Mouse (Mus musculus) liver, embryonic 16.5 days (tissue): ENCODE results near the gene Gm4791. TPM values are rescaled to one million over a fixed set of nuclear protein-coding genes. Genes with fewer than 3 reads are reported as not detected.

Experiments
- ATAC-seq: fragments of 200-750 bp; cut with Nextera tagmentation; 2 replicates; pipeline ENCODE4 v1.8.0; 2017; ENCODE audit warnings: low read depth, mild to moderate bottlenecking, moderate number of reproducible peaks, moderate library complexity
- H3K27ac ChIP-seq: fragments of 300-500 bp; sonication (generic); 2 replicates; pipeline ENCODE4 v1.5.1; 2014; ENCODE audit warnings: mild to moderate bottlenecking, low read length
- H3K27me3 ChIP-seq: fragments of 300-500 bp; sonication (generic); 2 replicates; pipeline ENCODE4 v1.6.1; 2014; ENCODE audit warnings: low read depth, low read length, mixed read lengths; ENCODE audit not compliant: control insufficient read depth, insufficient read depth
- H3K36me3 ChIP-seq: fragments of 300-500 bp; sonication (generic); 2 replicates; pipeline ENCODE4 v1.6.1; 2014; ENCODE audit warnings: mild to moderate bottlenecking; ENCODE audit not compliant: control insufficient read depth, insufficient read depth
- H3K4me1 ChIP-seq: fragments of 300-500 bp; sonication (generic); 2 replicates; pipeline ENCODE4 v1.6.1; 2014; ENCODE audit warnings: low read depth, low read length, mixed read lengths; ENCODE audit not compliant: control insufficient read depth
- H3K4me2 ChIP-seq: fragments of 300-500 bp; sonication (generic); 2 replicates; pipeline ENCODE4 v1.6.1; 2014; ENCODE audit warnings: low read depth, low read length, mixed read lengths
- H3K4me3 ChIP-seq: fragments of 300-500 bp; sonication (generic); 2 replicates; pipeline ENCODE4 v1.5.1; 2014; ENCODE audit warnings: low read depth, mild to moderate bottlenecking, low read length
- H3K9ac ChIP-seq: fragments of 300-500 bp; sonication (generic); 2 replicates; pipeline ENCODE4 v1.6.1; 2014; ENCODE audit warnings: low read depth, low read length
- H3K9me3 ChIP-seq: fragments of 300-500 bp; sonication (generic); replicated peaks from 2 replicates; pipeline ENCODE4 v1.6.1; 2016; ENCODE audit warnings: low read length; ENCODE audit not compliant: control insufficient read depth
- WGBS: fragments of 180-500 bp; shearing (Covaris S2); extraction: QIAGEN DNeasy Blood & Tissue Kit; methylation state at CpG from one replicate; pipeline ENCODE4 v1.1.7; 2014; ENCODE audit not compliant: insufficient replicate concordance; 5-methylcytosine and 5-hydroxymethylcytosine counted together
- polyA plus RNA-seq: library from polyadenylated mRNA; unstranded; fragments of >200 nt; fragmentation: Nextera tagmentation; extraction: Ambion mirVana; gene quantifications from 2 replicates; pipeline ENCODE4 v1.2.1, GENCODE M21; 2015

Gm4791 gene
- polyA plus RNA-seq, 1 experiment from 2014 or later: not detected

DNA sequence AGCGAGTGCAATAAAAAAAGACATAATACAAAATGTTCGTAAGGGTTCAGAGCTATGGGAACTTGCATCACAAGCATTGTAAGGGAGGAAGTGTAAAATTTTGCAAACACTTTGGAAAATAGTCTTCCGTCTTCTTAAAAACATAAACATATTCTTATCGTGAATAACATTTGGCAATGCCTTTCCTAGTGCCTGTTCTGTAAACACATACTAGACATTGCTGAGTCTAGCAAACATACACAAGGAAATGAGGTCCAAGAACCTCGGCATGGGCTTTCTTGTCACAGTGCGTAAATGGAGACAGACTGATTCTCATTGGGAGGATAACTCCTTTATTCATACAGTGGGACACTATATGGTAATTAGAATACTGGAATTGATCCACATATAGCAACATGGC is 43.0 kb downstream of the Gm4791 start:
- Histone ChIP-seq H3K4me3 (no peak overlapping the region), H3K9me3 (no peaks in the 10 kb centered on the region), H3K4me1 (no peaks in the 10 kb centered on the region), H3K27me3 (no peaks in the 10 kb centered on the region), H3K4me2 (no peak overlapping the region), H3K36me3 (no peaks in the 10 kb centered on the region), H3K9ac (no peak overlapping the region), H3K27ac (no peak overlapping the region)
- no peak for ATAC-seq
- 62% methylated on average over 6 of the region's 6 CpGs for WGBS
